Mouse (Mus musculus) ES-CJ7 (cell line): ENCODE results near the gene Shld2.

ENCODE experiments used
- DNase-seq: peaks from one replicate; pipeline ENCODE4 v3.0.0; 2011; ENCODE audit warnings: low read depth, low spot score

Gene Shld2

DNA sequence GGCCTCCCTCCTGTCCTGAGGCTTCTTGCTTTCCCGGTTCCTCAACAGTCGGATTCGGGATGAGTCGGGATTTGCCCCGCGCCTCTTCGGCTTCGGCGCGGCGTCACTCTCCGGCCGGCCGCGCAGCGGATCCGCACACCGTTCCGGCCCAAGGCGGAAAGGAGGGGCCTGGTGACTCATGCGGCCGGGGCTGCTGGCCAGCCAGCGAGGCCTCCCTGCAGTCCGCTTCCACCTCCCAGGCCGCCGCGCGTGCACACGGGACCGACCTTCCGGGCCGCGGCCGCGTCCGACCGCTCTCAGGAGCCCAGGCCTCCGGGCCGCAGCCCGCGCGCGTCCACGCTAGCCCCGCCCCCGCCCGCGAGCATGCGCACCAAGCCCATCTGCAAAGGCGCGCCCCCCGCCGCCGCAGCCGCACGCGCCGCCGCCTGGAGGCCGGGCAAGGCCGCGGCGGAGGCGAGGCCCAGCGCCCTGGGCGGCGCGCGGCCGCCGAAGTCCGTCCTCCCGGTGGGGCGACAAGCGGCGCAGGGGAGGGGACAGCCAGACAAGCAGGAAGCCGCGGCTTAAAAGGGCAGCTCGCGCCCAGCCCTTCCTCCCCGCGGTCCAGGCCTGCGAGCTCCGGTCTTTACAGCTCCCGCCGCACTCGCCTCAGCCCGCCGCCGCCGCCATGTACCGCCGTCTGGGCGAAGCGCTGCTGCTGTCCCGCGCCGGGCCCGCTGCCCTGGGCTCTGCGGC lies at the start of gene Shld2, which contains the start of gene Glud1:
TSS of gene Shld2 (minus strand) at position 260 of the 732 bp plus-strand sequence.
TSS of gene Glud1 (plus strand) at position 494 of the 732 bp plus-strand sequence.
- DNase-seq: peak; percentile 90

DNA sequence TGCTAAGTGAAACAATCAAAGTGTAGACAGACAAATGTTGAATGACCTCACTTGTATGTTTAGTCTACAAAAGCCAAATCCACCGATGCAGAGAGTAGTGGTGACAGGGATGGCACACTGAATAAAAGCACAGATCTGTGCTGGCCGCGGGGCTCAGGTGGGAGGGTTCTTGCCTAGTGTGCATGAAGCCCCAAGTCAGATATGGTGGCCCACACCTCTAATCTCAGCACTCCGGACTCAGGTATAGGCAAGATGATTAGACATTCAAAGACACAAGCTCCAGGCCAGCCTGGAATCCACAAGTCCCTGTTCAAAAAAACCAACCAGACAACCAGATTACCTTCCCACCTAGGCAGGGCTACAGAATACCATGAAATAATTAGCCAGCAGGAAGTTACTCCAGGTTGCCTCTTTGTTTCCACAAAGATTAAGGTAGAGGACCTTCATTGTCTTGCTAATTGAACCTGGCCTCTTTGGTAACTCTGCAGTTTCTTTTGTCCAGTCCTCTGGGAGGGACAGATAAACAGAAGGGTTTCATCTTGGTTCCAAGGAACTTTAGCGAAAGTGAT lies 49.5 kb upstream of the Shld2 start:
- peak; percentile 97 for DNase-seq

DNA sequence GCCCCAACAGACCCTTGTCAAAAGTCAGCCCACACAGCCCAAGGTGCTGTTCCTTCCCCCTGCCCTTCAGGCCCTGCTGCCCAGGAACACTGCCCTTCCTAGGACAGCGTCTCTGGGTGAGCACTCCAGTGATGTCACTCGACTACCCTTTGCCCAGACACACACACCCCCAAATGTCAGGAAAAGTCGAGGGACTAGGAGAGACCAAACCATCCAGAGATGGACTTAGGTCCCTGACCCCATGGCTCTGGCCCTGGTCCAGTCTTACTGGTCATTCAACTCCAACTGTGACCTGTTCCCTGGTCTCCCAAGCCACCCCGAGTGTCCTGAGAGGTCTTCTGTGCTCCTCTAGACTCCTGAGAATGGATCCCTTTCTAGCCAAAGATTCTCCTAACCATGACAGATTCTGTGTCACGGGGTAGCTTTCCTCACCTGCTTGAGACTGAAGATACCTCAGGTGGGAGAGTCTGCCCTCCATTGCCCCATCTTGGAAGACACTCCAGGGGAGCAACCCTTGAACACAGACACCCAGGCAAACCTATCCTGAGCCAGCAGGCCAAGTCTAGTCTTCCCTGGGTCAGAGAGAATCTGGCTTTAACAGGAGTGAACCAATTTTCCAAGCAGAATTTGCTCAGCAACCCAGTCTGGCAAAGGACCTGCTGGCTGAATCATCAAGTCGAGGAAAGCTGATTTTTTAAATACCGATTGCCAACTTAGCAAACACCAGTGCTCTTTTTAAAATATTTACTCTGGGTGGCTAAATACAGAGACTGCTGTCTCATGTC lies 47.6 kb upstream of the Shld2 start:
- peak; percentile 49 for DNase-seq

DNA sequence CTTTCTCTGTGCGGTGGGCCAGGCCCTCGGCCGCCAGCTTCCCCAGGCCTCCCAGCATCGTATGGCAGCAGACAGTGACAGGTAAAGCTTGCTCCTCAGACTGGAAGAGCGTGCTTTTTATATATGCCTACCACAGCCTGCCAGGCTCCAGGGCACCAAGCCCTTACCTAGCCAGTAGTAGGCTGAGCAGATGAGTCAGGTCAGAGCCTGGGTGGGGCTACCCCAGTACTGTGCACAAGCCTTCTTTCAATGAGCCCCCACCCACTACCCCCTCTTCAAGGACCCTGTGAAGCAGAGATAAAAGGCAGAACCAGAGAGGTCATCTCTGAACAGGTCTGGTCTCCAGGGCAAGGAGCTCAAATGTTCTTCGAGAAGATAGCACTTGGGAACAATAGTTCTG lies 45.0 kb upstream of the Shld2 start, which contains the start of gene Fam25c:
TSS of gene Fam25c (minus strand) at position 133 of the 400 bp plus-strand sequence.
- DNase-seq: no peak

DNA sequence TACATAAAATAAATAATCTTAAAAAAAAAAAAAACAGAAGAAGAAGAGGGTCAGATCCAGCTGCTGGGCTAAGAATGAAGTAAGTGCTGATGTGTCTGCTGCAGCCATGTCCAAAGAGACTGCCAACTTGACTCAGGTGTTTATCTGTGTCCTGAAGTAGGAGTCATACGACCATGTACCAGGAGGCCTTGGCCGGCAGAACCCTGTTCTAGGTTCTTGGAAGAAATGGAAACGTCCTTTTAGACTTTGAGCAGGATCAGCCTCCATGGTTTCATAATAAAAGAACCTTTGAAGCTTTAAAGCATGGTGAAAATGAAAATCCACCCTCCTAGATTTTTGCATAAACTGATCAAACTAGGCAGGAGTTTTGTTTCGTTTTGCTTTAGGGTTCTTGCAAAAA lies 44.2 kb upstream of the Shld2 start:
- DNase-seq: no peak

DNA sequence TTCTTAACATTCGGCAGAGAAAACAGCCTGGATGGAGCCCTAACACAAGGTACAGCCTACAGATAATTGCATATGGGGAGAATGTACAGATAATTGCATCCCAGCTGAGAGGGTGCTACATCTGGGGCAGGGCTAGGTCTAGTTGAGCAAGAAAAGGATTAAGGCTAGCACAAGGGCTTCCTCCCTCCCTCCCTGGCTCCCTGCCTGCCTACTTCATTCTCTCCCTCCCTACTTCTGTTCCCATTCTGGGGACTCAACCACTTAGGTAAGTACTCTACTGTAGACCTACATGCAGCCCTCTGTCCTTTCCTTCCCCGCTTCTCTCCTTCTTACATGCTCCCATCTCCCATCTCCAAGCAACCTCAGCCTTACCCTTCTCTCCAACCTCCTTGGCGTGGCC lies 43.0 kb upstream of the Shld2 start:
- DNase-seq: no peak

DNA sequence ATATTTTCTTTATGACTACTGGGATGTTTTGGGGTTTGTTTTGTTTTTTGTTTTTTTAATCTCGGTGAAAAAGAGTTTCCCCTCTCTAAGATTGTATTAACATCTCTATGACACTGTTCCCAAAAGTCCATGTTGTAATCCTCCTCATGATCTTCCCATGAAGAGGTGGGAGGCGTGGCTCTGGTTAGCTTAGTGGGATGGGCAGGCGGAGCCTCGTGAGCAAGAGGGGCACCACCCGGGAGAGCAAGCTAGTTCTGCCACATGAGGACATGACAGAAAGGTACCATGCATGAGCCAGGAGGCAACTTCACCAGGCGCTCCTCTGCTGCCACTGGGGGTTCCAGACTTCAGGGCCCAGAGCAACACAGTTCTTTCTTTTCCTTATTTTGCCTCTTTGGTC lies 42.2 kb upstream of the Shld2 start:
- peak; percentile 52 for DNase-seq

DNA sequence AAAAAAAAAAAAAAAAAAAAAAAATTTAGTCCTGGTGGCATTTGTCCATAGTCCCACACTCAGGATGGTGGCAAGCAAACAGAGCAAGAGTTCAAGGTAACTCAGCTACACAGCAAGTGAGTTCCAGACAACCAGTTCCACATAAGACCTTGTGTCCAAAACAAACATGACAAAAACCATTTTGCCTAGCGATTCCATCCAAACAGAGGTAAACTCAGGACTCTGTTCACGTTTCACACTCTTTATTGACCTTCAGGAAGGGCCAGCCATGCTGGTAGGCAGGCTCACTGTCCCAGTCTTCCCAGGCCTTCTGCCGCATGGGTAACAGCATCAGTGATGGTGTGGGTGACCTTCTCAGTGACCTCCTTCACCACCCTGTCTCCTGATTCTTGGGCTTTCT lies 41.4 kb upstream of the Shld2 start:
- DNase-seq: no peak

DNA sequence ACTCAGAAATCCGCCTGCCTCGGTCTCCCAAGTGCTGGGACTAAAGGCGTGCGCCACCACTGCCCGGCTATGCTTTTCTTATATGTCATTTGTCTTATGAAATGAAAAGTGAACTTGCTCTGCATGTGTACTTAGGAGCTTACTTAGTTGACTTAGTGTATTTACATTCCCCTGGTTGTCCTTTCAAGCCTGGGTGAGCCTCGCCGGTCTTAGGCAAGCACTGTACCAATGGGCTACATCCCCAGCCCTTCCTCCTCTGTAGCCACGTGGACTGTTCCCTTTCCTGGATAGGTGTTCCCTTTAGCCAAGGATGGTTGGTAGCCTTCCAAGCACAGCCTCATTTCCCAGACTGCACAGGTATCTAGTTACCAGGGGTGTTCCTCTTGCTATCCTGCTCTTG lies 38.7 kb upstream of the Shld2 start:
- peak; percentile 74 for DNase-seq

DNA sequence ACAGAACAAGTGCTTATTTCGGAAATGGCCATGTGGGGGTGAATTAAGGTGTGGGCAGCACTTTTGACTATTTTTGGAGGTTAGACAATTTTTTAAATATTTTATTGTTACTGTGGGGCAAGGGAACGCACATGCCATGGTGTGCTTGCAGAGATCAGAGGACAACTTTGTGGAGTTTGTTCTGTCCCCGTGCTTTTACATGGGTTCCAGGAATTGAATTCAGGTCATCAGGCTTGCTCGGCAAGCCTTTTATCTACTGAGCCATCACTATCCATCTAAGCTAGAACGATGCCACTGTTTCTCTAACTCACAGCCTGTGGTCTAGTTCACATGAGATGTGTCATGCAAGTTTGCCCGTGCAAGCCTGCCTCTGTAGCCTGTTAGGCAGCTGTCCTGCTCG lies 38.0 kb upstream of the Shld2 start:
- DNase-seq: no peak

DNA sequence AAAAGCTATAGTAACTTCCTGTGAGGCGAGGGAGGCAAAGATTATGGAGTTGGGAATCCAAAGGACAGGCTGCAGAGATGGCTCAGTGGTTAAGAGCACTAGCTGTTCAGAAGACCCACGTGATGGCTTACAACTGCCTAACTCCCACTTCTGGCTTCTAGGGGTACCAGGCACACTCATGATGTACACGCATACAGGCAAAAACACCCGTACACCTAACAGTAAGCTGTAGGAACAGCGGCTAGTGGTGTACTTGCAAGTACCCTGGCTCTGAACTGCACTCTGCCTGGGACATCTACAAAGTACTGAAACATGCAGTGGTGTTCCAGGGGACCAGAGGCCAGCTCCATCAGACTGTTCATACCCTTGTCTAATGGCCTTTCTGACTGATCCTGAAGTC lies 36.8 kb upstream of the Shld2 start:
- no peak for DNase-seq

DNA sequence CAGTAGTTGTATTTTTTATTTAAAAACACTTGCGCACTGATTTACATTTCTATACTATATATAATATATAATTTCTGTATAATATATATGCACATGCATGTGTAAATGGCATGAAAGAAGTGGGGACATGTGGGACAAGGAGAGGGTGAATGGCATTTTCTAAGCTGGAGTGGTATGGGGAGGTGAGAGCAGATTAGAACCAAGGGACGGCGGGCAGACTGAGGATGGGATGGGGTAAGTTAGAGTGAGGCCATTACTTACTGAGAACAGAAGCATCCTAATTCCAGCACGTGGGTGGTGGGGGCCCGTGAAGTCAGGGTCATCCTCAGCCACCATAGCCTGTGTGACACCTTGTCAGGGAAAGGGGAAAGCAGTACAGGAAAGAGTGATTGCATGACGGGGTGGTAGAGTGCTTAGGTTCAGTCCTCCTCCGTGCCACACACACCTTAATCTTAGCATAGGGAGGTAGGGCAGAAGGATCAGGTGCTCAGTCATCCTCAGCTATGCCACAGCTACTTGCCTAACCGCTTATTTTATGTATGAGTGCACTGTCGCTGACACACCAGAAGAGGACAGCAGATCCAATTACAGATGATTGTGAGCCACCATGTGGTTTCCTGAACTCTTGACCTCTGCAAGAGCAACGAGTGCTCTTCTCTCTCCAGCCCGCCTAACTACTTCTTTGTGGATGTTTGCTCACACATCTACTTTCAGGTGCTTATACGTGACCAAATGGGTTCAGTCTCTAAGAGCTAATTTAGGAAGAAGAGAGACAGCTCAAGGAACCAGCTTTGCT lies 35.7 kb upstream of the Shld2 start:
- DNase-seq: no peak

DNA sequence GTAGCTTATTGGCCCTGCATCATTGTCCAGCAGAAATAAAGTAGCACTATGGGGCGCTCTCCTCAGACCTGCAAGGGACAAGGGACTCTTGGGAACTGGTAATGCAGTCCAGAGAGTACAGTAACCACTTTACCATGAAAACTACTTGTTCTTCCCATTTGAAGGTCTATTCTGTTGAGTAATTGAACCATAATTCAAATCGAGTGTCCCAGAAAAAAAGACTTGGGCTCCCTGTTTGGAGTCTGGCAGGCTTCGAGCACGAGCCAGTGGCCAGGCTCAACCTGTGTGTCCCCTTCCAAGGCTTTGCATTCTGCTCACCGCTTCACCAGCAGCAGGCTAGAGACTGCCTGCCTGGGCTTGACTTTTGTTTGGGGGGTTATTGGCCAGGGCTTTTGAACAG lies 34.1 kb upstream of the Shld2 start:
- DNase-seq: no peak

DNA sequence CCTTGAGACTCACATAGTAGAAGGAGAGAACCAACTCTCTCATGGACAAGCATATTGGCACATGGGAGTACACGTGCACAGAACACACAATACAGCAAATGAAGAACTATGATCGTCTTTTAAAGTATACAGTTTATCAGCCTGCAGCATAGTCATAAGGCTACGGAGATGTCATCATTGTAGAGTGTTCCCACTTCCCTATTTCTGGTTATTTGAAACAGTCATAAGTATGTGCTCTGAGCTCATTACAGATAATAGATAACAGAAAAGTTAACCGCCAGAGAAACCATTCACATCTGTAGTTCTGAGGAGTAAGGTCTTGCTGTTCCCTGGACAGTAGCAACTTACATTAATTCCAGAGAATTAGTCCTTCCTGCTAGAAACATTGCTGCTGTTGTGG lies 32.8 kb upstream of the Shld2 start:
- no peak for DNase-seq

DNA sequence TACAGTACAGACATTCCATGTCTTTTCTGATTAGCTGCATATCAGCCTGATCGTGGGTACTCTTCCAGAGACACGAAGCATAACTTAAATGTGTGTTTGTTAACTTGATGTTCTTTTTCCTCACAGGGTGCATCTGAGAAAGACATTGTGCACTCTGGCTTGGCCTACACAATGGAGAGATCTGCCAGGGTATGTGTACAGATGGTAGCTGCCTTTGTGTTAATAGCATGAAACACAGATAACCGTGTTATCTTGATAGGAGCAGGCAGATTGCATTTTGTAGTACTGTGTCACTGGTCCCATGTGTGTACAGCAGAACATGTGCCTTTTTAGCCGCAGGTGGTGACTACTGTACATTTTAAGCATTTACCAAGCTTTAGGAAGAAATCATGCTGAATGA lies 31.7 kb upstream of the Shld2 start:
- no peak for DNase-seq

DNA sequence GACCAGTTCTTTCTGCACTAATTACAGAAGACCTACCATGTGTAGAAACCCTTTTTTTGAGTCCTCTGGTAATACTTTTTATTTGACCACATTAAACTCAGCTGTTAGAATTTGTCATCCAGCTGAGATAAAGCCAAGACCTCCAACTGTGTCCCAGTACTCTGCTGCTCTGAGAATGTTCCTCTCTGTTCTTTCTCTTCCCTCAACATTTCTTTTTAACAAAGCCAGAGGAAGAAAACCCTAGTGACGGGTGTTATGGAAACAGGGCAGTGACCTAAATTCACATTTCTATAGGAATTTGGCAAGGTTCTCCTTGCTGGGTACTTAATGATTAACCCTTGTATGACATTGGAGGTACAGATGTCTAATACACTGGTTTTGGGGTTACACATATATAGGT lies 29.2 kb upstream of the Shld2 start:
- DNase-seq: no peak

DNA sequence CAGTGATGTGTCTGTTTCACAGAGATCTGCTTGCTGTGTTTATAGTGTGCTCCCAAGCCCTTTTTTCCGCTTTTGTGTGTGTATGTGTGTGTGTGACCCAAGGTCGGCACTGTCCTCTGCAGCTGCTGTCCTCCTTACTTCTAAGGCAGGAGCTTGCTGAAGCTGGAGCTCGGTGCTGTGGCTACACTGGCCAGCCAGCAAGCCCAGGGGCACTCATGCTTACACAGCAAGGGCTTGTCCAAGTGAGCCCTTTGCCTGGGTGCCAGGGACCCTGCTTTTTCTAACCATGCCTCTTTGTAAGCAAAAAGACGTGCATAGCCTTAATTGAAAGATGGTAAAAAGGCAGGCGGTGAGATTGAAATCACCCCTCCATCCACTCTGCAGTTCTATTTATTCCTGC lies 22.2 kb upstream of the Shld2 start:
- DNase-seq: no peak

DNA sequence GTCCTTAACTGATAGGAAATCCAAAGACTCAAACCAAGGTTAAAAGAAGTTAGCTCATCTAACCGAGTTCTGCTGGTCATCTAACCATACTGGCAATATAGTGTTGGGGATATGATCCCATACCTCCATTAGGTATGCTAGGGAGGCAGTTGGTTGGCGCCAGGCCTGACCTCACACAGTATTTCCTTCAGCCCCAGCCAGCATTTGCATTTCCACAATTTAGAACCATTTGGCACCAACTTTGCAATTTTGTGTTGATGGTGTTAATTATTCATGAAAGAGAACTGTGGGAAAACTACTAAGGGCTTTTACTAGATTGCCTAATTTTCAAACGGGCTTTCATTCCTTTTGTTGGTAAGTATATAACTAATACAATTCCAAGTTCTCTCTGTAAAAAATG lies 21.6 kb upstream of the Shld2 start:
- DNase-seq: no peak

DNA sequence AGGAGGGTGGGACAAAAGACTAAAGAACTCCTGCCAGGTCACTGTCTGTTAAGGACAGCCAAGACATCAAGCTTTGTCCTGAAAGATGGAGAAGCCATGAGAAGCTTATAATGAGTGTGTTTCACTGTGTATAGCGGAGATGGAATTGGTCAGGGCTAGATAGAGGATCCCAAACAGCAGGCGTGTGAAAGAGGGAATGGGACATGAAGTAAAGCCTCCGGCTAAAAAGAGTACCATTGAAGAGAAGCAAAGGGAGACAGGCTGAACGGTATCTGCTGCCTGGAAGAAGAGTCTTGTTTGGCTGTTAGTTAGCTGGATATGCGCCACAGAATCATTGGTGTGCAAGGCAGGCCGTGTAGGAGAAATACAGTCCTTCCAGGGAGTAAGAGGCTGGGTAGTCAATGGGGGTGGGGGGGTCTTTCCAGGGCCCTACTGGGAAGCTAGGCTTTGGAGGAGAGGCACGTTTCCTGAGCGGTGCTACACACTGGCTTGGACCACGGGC lies 20.4 kb upstream of the Shld2 start:
- no peak for DNase-seq

DNA sequence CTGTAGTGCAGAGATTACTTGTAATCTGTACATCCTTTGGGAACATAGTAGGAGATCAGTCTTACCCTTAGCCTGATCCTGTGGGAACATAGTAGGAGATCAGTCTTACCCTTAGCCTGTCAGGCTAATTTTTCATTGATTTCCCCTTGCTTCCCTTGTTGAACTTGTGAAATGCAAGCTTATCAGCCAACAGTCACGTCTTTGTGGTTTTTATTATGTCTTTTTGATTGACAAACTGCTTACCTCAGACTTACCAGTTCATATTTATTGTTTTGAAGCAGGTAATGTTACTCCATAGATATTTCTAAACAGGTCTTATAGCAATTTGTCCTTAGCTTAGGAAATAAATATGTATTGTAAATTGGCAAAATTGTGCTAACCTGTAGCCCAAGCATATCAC lies 17.3 kb upstream of the Shld2 start:
- no peak for DNase-seq

DNA sequence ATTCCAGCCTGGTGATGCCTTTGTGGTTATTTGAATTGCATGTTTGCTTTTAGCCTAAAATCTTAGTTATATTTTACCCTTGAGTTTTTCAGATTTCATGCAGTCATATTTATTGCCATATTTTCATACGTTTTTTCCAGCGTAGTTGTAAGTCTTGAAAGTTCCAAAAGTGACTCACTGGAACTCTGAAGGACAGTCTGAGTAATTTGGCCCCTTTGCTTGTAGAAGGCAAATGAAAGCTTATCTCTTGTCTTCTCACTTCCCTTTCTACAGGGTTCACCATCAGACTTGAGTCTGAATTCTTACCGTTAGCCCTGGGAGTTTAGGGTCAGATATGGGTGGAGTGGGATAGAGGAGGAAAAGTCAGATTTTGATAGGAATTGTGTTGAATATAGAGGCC lies 16.3 kb upstream of the Shld2 start:
- DNase-seq: no peak

DNA sequence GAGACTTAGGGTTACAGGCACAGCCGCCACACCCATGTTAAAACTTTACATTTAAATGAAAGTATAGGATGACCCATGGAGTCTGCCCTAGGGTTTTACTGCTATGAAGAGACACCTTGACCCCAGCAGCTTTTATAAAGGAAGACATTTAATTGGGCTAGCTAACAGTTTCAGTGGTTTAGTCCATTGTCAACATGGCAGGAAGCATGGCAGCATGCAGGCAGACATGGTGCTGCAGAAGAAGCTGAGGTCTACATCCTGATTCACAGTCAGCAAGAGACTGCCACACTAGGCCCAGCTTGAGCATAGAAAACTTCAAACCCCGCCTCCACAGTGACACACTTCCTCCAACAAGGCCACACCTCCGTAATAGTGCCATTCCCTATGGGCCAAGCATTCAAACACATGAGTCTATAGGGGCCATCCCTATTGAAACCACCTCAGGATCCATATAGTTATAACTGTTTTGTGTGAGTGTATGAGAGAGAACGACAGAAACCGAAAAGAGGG lies 13.3 kb upstream of the Shld2 start:
- DNase-seq: peak; percentile 78
